Mouse (Mus musculus) hindbrain, embryonic 14.5 days (tissue): ENCODE measurements at regions not wholly inside any gene's neighbourhood (a gene's known extent, or its start where the extent isn't known, plus 50 kb on each side); places are given as distances from the start of the nearest gene placed in this dataset.

Source experiments
- ATAC-seq: fragments of 200-750 bp; cut with Nextera tagmentation; 2 replicates; pipeline ENCODE4 v1.8.0; 2017; ENCODE audit warnings: moderate number of reproducible peaks, mild to moderate bottlenecking, moderate TSS enrichment, moderate library complexity; ENCODE audit not compliant: low FRiP score
- DNase-seq: peaks from one replicate; pipeline ENCODE4 v3.0.0-alpha.2; 2015; ENCODE audit warnings: low spot score
- H3K27ac ChIP-seq: fragments of 300-500 bp; sonication (generic); 2 replicates; pipeline ENCODE4 v1.5.1; 2014; ENCODE audit warnings: mild to moderate bottlenecking, moderate library complexity
- H3K27me3 ChIP-seq: fragments of 300-500 bp; sonication (generic); 2 replicates; pipeline ENCODE4 v1.6.1; 2014; ENCODE audit warnings: mild to moderate bottlenecking, low read length, mixed read lengths; ENCODE audit not compliant: control insufficient read depth, insufficient read depth
- H3K36me3 ChIP-seq: fragments of 300-500 bp; sonication (generic); replicated peaks from 2 replicates; pipeline ENCODE4 v1.6.1; 2014; ENCODE audit not compliant: control insufficient read depth, insufficient read depth
- H3K4me1 ChIP-seq: fragments of 300-500 bp; sonication (generic); replicated peaks from 2 replicates; pipeline ENCODE4 v1.6.1; 2014; ENCODE audit warnings: antibody characterized with exemption, low read length, mixed read lengths; ENCODE audit not compliant: control insufficient read depth, insufficient read depth
- H3K4me2 ChIP-seq: fragments of 300-500 bp; sonication (generic); replicated peaks from 2 replicates; pipeline ENCODE4 v1.6.1; 2014; ENCODE audit warnings: mild to moderate bottlenecking, moderate library complexity
- H3K4me3 ChIP-seq: fragments of 300-500 bp; sonication (generic); replicated peaks from 2 replicates; pipeline ENCODE4 v1.5.1; 2014; ENCODE audit warnings: mild to moderate bottlenecking, low read length
- H3K9ac ChIP-seq: fragments of 300-500 bp; sonication (generic); 2 replicates; pipeline ENCODE4 v1.6.1; 2014
- H3K9me3 ChIP-seq: fragments of 300-500 bp; sonication (generic); 2 replicates; pipeline ENCODE4 v1.6.1; 2016; ENCODE audit warnings: low read length; ENCODE audit not compliant: control insufficient read depth
- WGBS: fragments of 180-500 bp; shearing (Covaris S2); extraction: QIAGEN DNeasy Blood & Tissue Kit; methylation state at CpG from one replicate; pipeline ENCODE4 v1.1.7; 2014; 5-methylcytosine and 5-hydroxymethylcytosine counted together

DNA sequence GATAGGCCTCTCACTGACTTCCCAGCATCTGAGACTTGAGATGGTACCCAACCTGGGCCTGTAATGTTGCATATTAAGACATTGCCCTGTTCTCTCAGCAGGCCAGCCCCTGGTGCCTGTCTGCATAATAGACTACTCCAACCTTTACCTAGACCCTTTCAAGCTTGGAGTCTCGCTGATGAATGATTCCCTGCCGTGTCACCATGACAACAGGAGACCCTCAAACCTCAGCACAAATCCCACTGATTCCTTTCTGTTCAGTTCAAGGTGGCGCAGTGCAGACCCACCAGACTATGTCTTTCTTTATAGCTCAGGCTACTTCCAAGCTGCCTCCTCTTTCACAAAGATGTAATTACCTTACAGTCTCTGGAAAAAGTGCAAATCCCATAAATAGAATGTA lies 172.0 kb downstream of the Dcdc2c start:
- ATAC-seq = no peak
- 46% methylated on average over 3 of the region's 3 CpGs for WGBS
- no peak for DNase-seq
- H3K4me1 ChIP-seq = peaks cover 2% of the 10 kb centered on the region; the same call in 1 of the 2 replicates
- no peaks in the 10 kb centered on the region for H3K36me3 ChIP-seq
- no peak overlapping the region for H3K4me2 ChIP-seq
- no peak overlapping the region for H3K27ac ChIP-seq
- no peak overlapping the region for H3K4me3 ChIP-seq
- H3K27me3 ChIP-seq = 0 out of 2 replicates have a peak, but pooled peaks cover 3% of the 10 kb centered on the region
- no peaks in the 10 kb centered on the region for H3K9me3 ChIP-seq
- H3K9ac ChIP-seq = no peak overlapping the region

DNA sequence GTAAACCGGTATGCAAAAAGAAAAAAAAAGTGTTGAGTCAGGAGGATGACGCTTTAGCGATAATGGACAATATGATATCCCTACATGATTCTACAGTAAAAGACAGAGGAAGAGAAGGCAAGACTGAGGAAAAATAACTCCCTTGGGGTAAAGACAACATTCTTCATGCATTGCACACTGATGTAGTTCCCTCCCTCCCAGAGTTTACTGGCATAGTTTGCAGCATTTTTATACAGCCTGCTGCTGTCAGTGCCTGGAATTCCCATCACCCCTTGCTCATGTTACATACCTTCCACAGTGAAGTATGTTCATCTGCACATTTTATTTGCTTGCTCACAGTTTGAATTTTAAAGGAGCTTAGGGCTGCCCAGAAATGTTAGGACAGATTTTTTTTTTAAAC lies 174.2 kb downstream of the Dcdc2c start:
- no peak overlapping the region for H3K27ac ChIP-seq
- H3K4me1 ChIP-seq = no peaks in the 10 kb centered on the region; the same call in 1 of the 2 replicates
- no peaks in the 10 kb centered on the region for H3K36me3 ChIP-seq
- WGBS = 73% methylated on average over 3 of the region's 3 CpGs
- H3K4me2 ChIP-seq = no peak overlapping the region
- no peak for ATAC-seq
- no peak overlapping the region for H3K4me3 ChIP-seq
- no peaks in the 10 kb centered on the region for H3K9me3 ChIP-seq
- no peaks in the 10 kb centered on the region for H3K27me3 ChIP-seq
- no peak for DNase-seq
- H3K9ac ChIP-seq = no peak overlapping the region

DNA sequence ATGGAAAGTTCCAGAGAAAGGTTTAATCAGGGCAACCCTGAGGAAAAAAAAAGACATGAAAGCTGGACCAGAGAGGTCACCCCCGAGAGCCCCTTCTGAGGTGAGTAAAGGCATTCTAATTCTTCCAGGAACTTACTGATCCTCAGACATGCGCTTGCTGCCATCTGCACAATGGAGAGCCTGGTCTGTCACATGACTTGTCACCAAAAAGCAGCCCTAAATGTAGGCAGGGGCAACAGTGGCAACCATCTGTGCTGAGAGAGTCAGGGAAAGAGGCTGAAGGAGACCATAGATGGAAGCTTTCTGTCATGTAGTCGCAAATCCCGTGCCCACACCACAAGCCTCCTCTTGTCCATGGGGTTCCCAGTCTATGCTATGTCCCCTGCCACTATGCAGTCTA lies 174.8 kb downstream of the Dcdc2c start:
- no peaks in the 10 kb centered on the region; the same call in 1 of the 2 replicates for H3K4me1 ChIP-seq
- no peak overlapping the region for H3K9ac ChIP-seq
- H3K36me3 ChIP-seq = no peaks in the 10 kb centered on the region
- DNase-seq (no peak), ATAC-seq (no peak)
- no peak overlapping the region for H3K4me3 ChIP-seq
- H3K4me2 ChIP-seq = no peak overlapping the region
- H3K27ac ChIP-seq = no peak overlapping the region
- 47% methylated on average over 4 of the region's 4 CpGs for WGBS
- no peaks in the 10 kb centered on the region for H3K9me3 ChIP-seq
- H3K27me3 ChIP-seq = no peaks in the 10 kb centered on the region

DNA sequence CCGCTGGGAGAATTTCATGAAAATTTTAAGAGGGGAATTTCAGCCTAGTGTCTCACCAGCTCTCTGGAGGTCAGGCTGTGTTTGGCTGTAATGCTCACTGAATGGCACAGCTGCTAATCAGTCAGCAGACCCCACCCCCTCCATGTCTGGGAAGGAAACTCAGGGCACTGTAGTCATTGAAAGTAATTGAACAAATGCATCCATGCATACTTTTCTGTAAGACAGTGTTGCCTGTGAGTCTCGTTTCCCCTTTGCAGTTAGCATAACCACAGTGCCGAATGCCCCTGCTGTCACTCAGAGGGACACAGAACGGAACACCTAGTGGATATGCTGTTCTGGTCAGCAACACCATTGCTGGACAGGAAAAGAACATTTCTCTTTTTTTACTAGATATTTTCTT lies 175.4 kb downstream of the Dcdc2c start:
- H3K4me2 ChIP-seq = no peak overlapping the region
- WGBS = 25% methylated on average over 4 of the region's 4 CpGs
- no peak for DNase-seq
- H3K9ac ChIP-seq = no peak overlapping the region
- peak overlapping the region; percentile 22; the same call in 1 of the 2 replicates for H3K27ac ChIP-seq
- H3K4me1 ChIP-seq = no peaks in the 10 kb centered on the region; the same call in 1 of the 2 replicates
- H3K36me3 ChIP-seq = no peaks in the 10 kb centered on the region
- H3K27me3 ChIP-seq = no peaks in the 10 kb centered on the region
- no peak overlapping the region for H3K4me3 ChIP-seq
- no peaks in the 10 kb centered on the region for H3K9me3 ChIP-seq
- ATAC-seq = no peak

DNA sequence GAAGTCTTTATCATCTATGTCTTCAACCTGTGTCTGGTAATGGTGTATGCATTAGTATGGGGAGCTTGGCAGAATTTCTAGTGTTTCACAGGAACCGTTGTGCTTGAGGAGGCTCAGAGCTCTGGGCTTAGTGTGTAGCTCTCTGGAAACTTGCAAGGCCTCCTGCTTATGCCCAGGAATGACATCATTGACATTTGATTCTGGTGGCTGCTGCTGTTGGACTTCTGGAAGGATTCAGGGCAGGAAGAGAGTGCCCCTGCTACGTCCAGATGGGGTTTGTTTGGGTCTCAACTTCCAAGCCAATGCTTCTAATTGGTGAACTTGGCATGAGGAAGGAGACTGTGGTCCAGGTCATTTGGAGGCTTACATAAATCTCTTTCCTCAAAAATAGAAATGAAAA lies 186.9 kb downstream of the Dcdc2c start:
- DNase-seq (no peak), ATAC-seq (no peak)
- Histone ChIP-seq H3K27ac (no peak overlapping the region), H3K27me3 (no peaks in the 10 kb centered on the region), H3K4me2 (no peak overlapping the region), H3K9me3 (no peaks in the 10 kb centered on the region), H3K4me1 (no peaks in the 10 kb centered on the region), H3K4me3 (no peak overlapping the region), H3K36me3 (no peaks in the 10 kb centered on the region), H3K9ac (no peak overlapping the region)
- 88% methylated on average over 2 of the region's 2 CpGs for WGBS

DNA sequence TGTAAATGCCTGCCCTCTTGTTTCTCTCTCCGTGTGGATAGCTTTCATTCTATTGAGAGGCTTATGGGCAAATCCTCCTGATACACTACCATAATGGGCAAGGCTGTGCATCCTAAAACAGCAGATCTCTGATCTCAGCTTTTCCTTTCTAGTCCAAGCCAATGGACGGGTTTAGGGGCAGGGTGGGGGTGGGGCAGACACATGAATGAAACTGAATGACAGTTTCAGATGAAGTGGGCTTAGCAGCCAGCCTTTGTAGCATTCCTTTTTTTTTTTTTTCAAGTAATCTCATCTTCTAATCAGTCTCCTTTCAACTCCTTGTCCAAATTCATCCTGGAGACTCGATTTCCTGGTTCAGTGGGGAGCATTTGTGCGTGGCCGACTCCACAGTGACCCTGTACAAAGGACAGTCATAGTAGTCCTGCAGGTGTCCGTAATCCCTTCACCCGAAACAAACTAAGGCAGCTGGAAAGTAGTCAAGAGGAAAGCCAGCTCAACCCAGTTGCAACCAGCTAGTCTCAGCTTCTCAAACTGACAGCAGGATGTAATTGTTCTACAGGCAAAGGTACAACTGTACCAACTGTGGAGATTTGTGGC lies 193.4 kb downstream of the Dcdc2c start:
- H3K9me3 ChIP-seq = no peaks in the 10 kb centered on the region
- H3K36me3 ChIP-seq = no peaks in the 10 kb centered on the region
- WGBS = 35% methylated on average over 7 of the region's 7 CpGs
- no peaks in the 10 kb centered on the region for H3K27me3 ChIP-seq
- H3K4me2 ChIP-seq = no peak overlapping the region
- DNase-seq = no peak
- no peak overlapping the region for H3K27ac ChIP-seq
- ATAC-seq = no peak
- H3K4me1 ChIP-seq = no peaks in the 10 kb centered on the region
- H3K4me3 ChIP-seq = no peak overlapping the region
- H3K9ac ChIP-seq = no peak overlapping the region

DNA sequence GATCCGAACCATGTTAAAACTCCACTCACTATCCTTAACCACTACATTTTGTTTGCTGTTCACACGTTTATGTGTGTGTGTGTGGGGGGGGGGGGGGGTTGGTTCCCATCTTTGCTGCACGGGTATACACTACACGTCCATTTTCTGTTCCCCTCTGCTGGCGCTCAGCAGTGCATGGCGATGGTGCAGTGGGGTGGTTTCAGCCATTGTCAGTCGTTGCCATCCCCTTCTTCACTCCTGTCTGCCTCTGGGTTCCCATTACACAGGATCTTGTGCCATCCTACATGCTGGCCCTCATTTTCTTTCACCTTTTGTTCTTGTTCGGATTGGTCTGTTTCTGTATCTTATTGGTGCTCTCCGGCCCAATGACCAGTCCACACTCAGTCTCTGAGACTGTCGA lies 194.4 kb downstream of the Dcdc2c start:
- WGBS = 80% methylated on average over 10 of the region's 10 CpGs
- ATAC-seq = no peak
- H3K9me3 ChIP-seq = no peaks in the 10 kb centered on the region
- H3K36me3 ChIP-seq = no peaks in the 10 kb centered on the region
- H3K4me1 ChIP-seq = no peaks in the 10 kb centered on the region
- H3K27me3 ChIP-seq = no peaks in the 10 kb centered on the region
- H3K4me3 ChIP-seq = no peak overlapping the region
- no peak overlapping the region for H3K4me2 ChIP-seq
- no peak overlapping the region for H3K9ac ChIP-seq
- H3K27ac ChIP-seq = no peak overlapping the region
- DNase-seq = no peak

DNA sequence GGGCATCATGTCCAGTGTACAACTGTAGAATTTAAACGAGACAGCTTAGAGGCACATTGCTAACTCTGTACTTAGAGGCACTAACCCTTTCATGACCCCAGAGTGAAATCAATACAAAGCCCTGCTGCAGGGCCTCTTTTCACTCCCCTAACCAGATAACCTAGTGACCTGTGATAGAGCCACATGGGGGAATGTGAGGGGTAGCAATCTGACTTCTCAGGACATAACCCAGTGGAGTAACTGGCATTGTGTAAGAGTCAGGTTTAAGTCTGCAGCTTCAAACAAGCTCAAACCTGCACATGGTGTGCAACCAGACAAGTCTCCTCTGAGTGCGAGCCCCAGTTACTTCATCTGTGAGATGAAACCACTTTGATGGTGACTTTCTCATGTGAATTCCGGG lies 199.1 kb downstream of the Dcdc2c start:
- Histone ChIP-seq H3K4me3 (no peak overlapping the region), H3K27ac (no peak overlapping the region), H3K9ac (no peak overlapping the region), H3K4me1 (no peaks in the 10 kb centered on the region), H3K36me3 (no peaks in the 10 kb centered on the region), H3K4me2 (no peak overlapping the region), H3K9me3 (no peaks in the 10 kb centered on the region), H3K27me3 (no peaks in the 10 kb centered on the region)
- DNase-seq (no peak), ATAC-seq (no peak)
- WGBS = 64% methylated on average over 3 of the region's 3 CpGs

DNA sequence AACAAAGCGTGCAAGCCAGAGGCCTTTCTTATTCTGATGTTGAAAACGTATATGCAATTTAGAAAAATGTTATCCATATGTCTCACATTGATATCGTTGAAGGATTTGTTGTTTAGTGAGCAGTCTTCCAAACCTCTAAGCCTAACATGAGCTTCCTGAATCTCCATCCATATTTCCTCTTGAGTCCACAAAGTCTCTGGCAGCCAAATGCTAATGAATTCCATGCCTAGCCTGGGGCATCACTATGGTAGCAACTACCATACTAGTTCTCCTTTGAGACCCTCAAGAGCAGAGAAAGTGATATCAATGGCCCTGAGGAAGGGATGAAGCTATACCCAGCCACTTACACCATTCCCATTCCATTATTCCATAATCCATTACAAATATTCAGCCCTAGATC lies 199.6 kb downstream of the Dcdc2c start:
- Histone ChIP-seq H3K27me3 (no peaks in the 10 kb centered on the region), H3K4me3 (no peak overlapping the region), H3K27ac (no peak overlapping the region), H3K4me2 (no peak overlapping the region), H3K9me3 (no peaks in the 10 kb centered on the region), H3K9ac (no peak overlapping the region), H3K36me3 (no peaks in the 10 kb centered on the region), H3K4me1 (no peaks in the 10 kb centered on the region)
- DNase-seq (no peak), ATAC-seq (no peak)
- 84% methylated on average over 3 of the region's 3 CpGs for WGBS

DNA sequence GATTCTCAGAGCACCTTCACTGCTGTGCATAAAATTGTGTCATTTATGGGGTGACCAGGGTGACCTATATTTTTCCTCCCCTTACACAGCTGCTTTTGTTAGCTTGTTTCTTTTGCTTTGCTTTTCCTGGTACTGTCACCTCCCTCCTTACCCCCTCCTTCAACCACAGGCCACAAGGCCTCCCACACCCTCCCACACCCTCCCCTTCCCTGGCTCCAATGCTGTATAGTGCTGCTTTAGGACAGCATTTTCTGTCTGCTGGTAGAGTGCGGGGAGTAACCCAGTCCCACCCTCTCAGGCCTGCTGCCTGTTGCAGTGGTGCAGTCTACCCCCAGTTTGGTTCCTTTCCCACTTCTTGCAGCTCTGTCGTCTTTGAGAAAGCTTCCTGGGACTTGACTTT lies 209.5 kb downstream of the Dcdc2c start:
- H3K9ac ChIP-seq = no peak overlapping the region
- no peak overlapping the region for H3K4me2 ChIP-seq
- DNase-seq = no peak
- H3K4me3 ChIP-seq = no peak overlapping the region
- ATAC-seq = no peak
- H3K27ac ChIP-seq = no peak overlapping the region
- no peaks in the 10 kb centered on the region for H3K4me1 ChIP-seq
- WGBS = 93% methylated on average over 2 of the region's 2 CpGs
- no peaks in the 10 kb centered on the region for H3K9me3 ChIP-seq
- H3K27me3 ChIP-seq = no peaks in the 10 kb centered on the region
- H3K36me3 ChIP-seq = no peaks in the 10 kb centered on the region
